Mouse (Mus musculus) intestine, embryonic 16.5 days (tissue): ENCODE results near the gene Tubg1. TPM values are rescaled to one million over a fixed set of nuclear protein-coding genes. Genes with fewer than 3 reads are reported as not detected.

Experiments used
- ATAC-seq: fragments of 200-750 bp; cut with Nextera tagmentation; 2 replicates; pipeline ENCODE4 v1.8.0; 2017; ENCODE audit warnings: moderate TSS enrichment, moderate library complexity
- H3K27ac ChIP-seq: fragments of 300-500 bp; sonication (generic); 2 replicates; pipeline ENCODE4 v1.5.1; 2014; ENCODE audit warnings: mild to moderate bottlenecking, low read length
- H3K27me3 ChIP-seq: fragments of 300-500 bp; sonication (generic); replicated peaks from 2 replicates; pipeline ENCODE4 v1.6.1; 2014; ENCODE audit warnings: low read length, control low read depth, mixed read lengths; ENCODE audit not compliant: control insufficient read depth, insufficient read depth
- H3K36me3 ChIP-seq: fragments of 300-500 bp; sonication (generic); 2 replicates; pipeline ENCODE4 v1.6.1; 2014; ENCODE audit warnings: low read length, control low read depth; ENCODE audit not compliant: control insufficient read depth, insufficient read depth
- H3K4me1 ChIP-seq: fragments of 300-500 bp; sonication (generic); 2 replicates; pipeline ENCODE4 v1.6.1; 2014; ENCODE audit warnings: low read length, control low read depth, mixed read lengths; ENCODE audit not compliant: control insufficient read depth, insufficient read depth
- H3K4me2 ChIP-seq: fragments of 300-500 bp; sonication (generic); 2 replicates; pipeline ENCODE4 v1.6.1; 2014; ENCODE audit warnings: low read depth, low read length, control low read depth
- H3K4me3 ChIP-seq: fragments of 300-500 bp; sonication (generic); 2 replicates; pipeline ENCODE4 v1.5.1; 2014; ENCODE audit warnings: mild to moderate bottlenecking, low read length
- H3K9ac ChIP-seq: fragments of 300-500 bp; sonication (generic); 2 replicates; pipeline ENCODE4 v1.6.1; 2014; ENCODE audit warnings: low read depth, low read length
- H3K9me3 ChIP-seq: fragments of 300-500 bp; sonication (generic); 2 replicates; pipeline ENCODE4 v1.6.1; 2016; ENCODE audit warnings: low read length, control low read depth; ENCODE audit not compliant: control insufficient read depth
- WGBS: fragments of 180-500 bp; shearing (Covaris S2); extraction: QIAGEN DNeasy Blood & Tissue Kit; methylation state at CpG from one replicate; pipeline ENCODE4 v1.1.7; 2014; 5-methylcytosine and 5-hydroxymethylcytosine counted together
- polyA plus RNA-seq: library from polyadenylated mRNA; unstranded; fragments of >200 nt; fragmentation: Nextera tagmentation; extraction: Ambion mirVana; gene quantifications from 2 replicates; pipeline ENCODE4 v1.2.1, GENCODE M21; 2015

Gene Tubg1
- polyA plus RNA-seq, result 51.0 and 56.3 TPM in 2 replicates

DNA sequence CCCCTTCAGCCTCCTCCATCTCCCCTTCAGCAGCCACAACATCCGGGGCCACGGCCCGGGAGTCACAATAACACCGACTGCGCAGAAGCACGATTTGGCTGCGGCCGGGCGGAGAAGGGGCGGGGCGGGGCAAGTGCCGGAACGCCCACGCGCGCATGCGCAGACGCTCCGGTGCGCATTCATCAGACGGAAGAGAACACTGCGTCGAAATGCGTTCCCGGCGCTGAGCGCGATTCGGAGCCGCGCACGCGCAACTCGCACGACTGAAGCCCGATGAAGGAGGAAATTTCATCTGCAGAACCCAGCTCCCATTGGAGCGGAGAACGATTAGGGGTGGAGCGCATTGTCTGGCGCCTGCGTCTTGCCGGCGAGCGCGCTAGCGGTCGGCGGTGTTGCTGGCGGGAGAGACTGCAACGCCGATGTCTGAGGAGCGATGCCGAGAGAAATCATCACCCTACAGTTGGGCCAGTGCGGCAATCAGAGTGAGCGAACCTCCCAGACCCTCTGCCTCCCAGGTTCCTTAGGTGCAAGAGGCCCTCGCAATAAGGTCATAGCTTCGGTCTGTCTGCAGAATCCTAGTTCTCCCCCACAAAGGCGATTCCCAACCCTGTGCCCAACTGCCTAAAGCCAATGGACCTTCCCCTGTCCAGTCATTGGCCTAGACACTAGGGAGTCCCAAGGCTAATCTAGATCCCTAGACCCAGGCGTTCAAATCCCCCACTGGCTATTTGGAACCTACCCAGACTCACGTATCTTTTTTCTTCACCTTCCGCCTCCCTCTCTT, at the start of gene Tubg1, which contains the start of gene Retreg3:
Gene Tubg1 (plus strand): TSS at position 178 of the 784 bp plus-strand sequence.
Gene Retreg3 (minus strand): TSS at position 133 of the 784 bp plus-strand sequence.
- no peaks in the 10 kb centered on the region for H3K27me3 ChIP-seq
- 0 out of 2 replicates have a peak, but pooled peaks cover 3% of the 10 kb centered on the region for H3K36me3 ChIP-seq
- under 1% methylated on average over 61 of the region's 61 CpGs for WGBS
- peak within 1 kb of the TSS; percentile 92 for H3K4me3 ChIP-seq
- H3K27ac ChIP-seq, result peak within 1 kb of the TSS; percentile 87
- peak; percentile 96 for ATAC-seq
- H3K9ac ChIP-seq, result peak within 1 kb of the TSS; percentile 83
- H3K9me3 ChIP-seq, result no peaks in the 10 kb centered on the region
- peak within 1 kb of the TSS; percentile 98 for H3K4me2 ChIP-seq
- H3K4me1 ChIP-seq, result peaks cover 21% of the 10 kb centered on the region

- peak; percentile 71 for ATAC-seq
- Histone ChIP-seq H3K4me3 (peak overlapping the region; percentile 79), H3K4me2 (peak overlapping the region; percentile 96), H3K27me3 (no peaks in the 10 kb centered on the region), H3K9me3 (no peaks in the 10 kb centered on the region), H3K9ac (peak overlapping the region; percentile 81), H3K27ac (0 out of 2 replicates have a peak overlapping the region, but pooled peaks have one; percentile 60), H3K4me1 (peaks cover 11% of the 10 kb centered on the region), H3K36me3 (no peaks in the 10 kb centered on the region)
- WGBS, result under 1% methylated on average over 36 of the region's 36 CpGs
These were observed 49.6 kb upstream of the Tubg1 start for GRCm38 (mm10) chr11:101070189-101070527.

GRCm38 (mm10) chr11:101070987-101071386, 48.8 kb upstream of the Tubg1 start:
- Histone ChIP-seq H3K4me2 (peak overlapping the region; percentile 96), H3K4me3 (no peak overlapping the region)

DNA sequence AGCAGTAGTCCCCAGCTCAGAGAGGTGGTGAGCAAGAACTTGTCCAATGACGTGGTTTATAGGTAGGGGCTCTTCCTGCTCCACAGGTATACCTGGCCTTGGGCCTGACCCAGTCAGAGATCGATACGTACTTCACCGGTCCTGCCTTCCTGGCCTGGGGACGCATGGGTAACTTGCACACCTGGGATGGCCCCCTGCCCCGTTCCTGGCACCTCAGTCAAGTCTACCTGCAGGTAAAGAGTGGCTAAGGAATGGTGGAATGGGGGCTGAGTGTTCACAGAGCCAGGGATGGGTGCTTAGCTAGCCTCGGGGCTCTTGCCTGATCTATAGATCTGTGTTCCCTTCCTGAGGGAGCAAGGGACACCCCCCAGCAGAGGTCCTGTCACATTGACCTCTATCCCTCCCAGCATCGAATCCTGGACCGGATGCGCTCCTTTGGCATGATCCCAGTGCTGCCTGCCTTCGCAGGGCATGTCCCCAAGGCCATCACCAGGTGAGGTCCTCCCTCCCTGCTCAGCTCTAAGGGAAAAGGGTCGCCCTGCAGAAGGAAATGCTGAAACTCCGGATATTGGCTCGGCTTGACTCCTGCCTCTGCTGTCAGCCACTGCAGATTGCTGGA, 47.8 kb upstream of the Tubg1 start:
- H3K4me3 ChIP-seq, result no peak overlapping the region
- no peaks in the 10 kb centered on the region for H3K36me3 ChIP-seq
- WGBS, result 76% methylated on average over 14 of the region's 14 CpGs
- H3K4me1 ChIP-seq, result peaks cover 3% of the 10 kb centered on the region; the same call in 1 of the 2 replicates
- H3K9me3 ChIP-seq, result no peaks in the 10 kb centered on the region
- H3K4me2 ChIP-seq, result no peak overlapping the region
- no peaks in the 10 kb centered on the region for H3K27me3 ChIP-seq
- H3K9ac ChIP-seq, result no peak overlapping the region
- ATAC-seq, result no peak
- no peak overlapping the region for H3K27ac ChIP-seq

More at GRCm38 (mm10) chr11:101070987-101071386, 48.8 kb upstream of the Tubg1 start:
- 73% methylated on average over 6 of the region's 6 CpGs for WGBS
- Histone ChIP-seq H3K9ac (no peak overlapping the region), H3K27me3 (no peaks in the 10 kb centered on the region), H3K4me1 (peaks cover 10% of the 10 kb centered on the region), H3K36me3 (no peaks in the 10 kb centered on the region), H3K27ac (no peak overlapping the region), H3K9me3 (no peaks in the 10 kb centered on the region)
- no peak for ATAC-seq

DNA sequence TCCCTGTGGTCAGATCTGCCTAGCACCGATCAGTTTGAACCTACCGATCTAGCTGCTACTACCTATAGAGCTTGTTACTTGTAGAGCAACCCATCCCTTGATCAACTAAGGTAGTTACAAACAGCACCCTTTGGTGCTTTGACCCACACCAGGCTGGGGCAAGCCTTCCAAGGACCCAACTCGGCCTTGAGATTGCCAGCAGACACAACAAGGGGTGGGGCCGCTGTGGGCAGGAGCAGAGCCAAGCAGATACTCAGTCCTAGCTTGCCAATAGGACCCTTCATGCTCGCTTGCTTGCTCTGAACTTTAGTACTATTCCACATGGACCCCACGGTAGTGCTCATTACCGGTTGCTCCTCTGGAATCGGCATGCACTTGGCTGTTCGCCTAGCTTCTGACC, 41.6 kb upstream of the Tubg1 start, which contains the start of gene Hsd17b1:
Gene Hsd17b1 (plus strand): TSS at position 291 of the 400 bp plus-strand sequence.
- no peak within 1 kb of the TSS for H3K4me2 ChIP-seq
- no peak for ATAC-seq

GRCm38 (mm10) chr11:101079746-101080145, 40.0 kb upstream of the Tubg1 start:
- Histone ChIP-seq H3K4me2 (peak overlapping the region; percentile 16; the same call in 1 of the 2 replicates), H3K36me3 (no peaks in the 10 kb centered on the region; the same call in 1 of the 2 replicates), H3K9ac (0 out of 2 replicates have a peak overlapping the region, but pooled peaks have one; percentile 26), H3K9me3 (no peaks in the 10 kb centered on the region), H3K27ac (no peak overlapping the region), H3K27me3 (peaks cover 33% of the 10 kb centered on the region), H3K4me1 (peaks cover 17% of the 10 kb centered on the region), H3K4me3 (peak overlapping the region; percentile 21)
- 5% methylated on average over 27 of the region's 27 CpGs for WGBS
- ATAC-seq, result no peak

More for the DNA sequence above, 41.6 kb upstream of the Tubg1 start, which contains the start of gene Hsd17b1:
- peaks cover 33% of the 10 kb centered on the region for H3K27me3 ChIP-seq
- H3K4me3 ChIP-seq, result no peak within 1 kb of the TSS
- peaks cover 9% of the 10 kb centered on the region for H3K4me1 ChIP-seq
- H3K9me3 ChIP-seq, result no peaks in the 10 kb centered on the region
- WGBS, result 76% methylated on average over 9 of the region's 9 CpGs
- no peak within 1 kb of the TSS for H3K9ac ChIP-seq
- no peaks in the 10 kb centered on the region for H3K36me3 ChIP-seq
- no peak within 1 kb of the TSS for H3K27ac ChIP-seq

DNA sequence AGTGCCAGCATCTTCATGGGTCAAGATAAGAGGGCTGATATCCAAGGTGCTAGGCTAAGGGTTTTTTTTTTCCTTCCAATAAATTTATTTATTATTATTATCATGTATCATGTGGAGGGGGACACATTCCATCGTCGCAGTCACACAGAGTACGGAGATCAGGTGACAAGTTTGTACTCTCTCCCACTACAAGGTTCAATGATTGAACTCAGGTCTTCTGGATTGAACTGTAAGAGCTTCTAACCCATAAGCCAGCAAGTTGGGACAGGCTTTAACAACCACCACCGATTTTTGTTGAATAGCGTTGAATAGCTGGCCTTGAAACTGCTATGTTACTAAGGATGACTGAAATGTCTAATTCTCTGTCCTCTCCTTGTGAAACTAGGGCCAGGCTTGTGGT, 39.3 kb upstream of the Tubg1 start:
- no peak overlapping the region for H3K27ac ChIP-seq
- H3K4me2 ChIP-seq, result no peak overlapping the region
- peaks cover 17% of the 10 kb centered on the region for H3K4me1 ChIP-seq
- 64% methylated on average over 5 of the region's 5 CpGs for WGBS
- H3K9ac ChIP-seq, result no peak overlapping the region
- no peaks in the 10 kb centered on the region for H3K9me3 ChIP-seq
- H3K27me3 ChIP-seq, result peaks cover 33% of the 10 kb centered on the region
- no peak overlapping the region for H3K4me3 ChIP-seq
- H3K36me3 ChIP-seq, result no peaks in the 10 kb centered on the region; the same call in 1 of the 2 replicates
- no peak for ATAC-seq

DNA sequence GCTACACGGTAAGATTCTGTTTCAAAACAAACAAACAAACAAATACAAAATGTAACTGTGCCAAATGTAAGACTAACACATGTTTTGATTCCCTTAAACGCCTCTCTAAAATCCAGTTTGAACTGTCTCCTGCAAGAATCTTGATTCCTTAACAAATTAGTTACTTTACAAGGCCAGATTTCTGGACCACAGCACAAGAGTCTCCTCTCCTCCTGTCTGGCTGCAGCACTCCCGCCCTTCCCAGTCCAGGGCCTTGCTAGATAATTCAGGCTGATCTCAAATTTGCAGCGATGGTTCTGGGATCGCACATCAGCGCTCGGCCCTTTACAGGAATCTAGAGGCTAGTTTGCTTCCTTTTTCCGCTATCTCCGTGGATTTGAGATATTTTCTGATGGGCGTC, 38.1 kb upstream of the Tubg1 start:
- Histone ChIP-seq H3K27me3 (peaks cover 33% of the 10 kb centered on the region), H3K36me3 (no peaks in the 10 kb centered on the region; the same call in 1 of the 2 replicates), H3K9ac (peak overlapping the region; percentile 56), H3K4me2 (peak overlapping the region; percentile 53), H3K4me3 (peak overlapping the region; percentile 89), H3K4me1 (peaks cover 29% of the 10 kb centered on the region), H3K27ac (peak overlapping the region; percentile 74), H3K9me3 (no peaks in the 10 kb centered on the region)
- no peak for ATAC-seq
- 5% methylated on average over 10 of the region's 10 CpGs for WGBS
